ENCODE assay signal across 22 mouse cellular contexts in the genomic region with DNA sequence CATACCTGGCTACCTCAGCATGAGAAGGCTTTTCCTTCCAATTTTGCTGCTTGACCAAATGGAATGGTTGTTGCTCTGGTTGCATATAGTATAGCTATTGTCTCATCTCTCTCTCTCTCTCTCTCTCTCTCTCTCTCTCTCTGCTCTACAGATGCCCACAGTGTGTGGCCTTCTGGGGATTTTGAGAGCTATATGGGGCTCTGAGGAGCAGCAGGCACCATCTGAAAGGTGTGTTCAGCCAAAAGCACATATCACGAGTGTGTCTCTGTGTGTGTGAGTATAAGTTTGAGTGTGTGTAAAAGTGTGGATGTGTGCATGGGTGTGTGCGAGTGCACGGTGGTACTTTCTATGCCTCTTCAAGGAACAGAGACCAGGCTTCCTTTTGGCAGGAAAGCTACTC. TPM values are rescaled to one million over a fixed set of nuclear protein-coding genes. Genes with fewer than 3 reads are reported as not detected.
DNase-seq lines count a peak whose midpoint lies in the region; ATAC-seq lines count a peak whose summit lies in the region.
"Had no signal": no experiment of that assay in that cellular context is flagged by ENCODE, and none has a peak within 500 bp of the region (broad histone marks: within the 10 kb centered on the region; RNA-seq: fewer than 3 reads in every experiment).

No protein-coding gene starts in this region.

- 22% methylated on average over 3 of the region's 3 CpGs for WGBS in midbrain, embryonic 14.5 days

- intact Hi-C loops in heart, postnatal 10 days (cut with DNase I), result no loop called here

- DNase-seq in heart, adult 11 months, result peak; percentile 13
- no peak for DNase-seq in heart, postnatal 10 days
- peak; percentile 30 for DNase-seq in retina, postnatal 1 day
- no peak for DNase-seq in retina, embryonic 14.5 days (ENCODE audit: low spot score)
- DNase-seq in midbrain, embryonic 14.5 days, result no peak
- DNase-seq in thymus, postnatal 4 days, result no peak
- DNase-seq: adrenal gland, postnatal 10 days; cerebellum, adult 11-12 months; cerebellum, adult 9-10 months; gastrocnemius, postnatal 14 days; heart, postnatal 36 days had no signal

- H3K27ac ChIP-seq in midbrain, embryonic 14.5 days (replicated peaks; ENCODE audit: low read depth, low read length), result peak overlapping the region; percentile 68
- H3K27ac ChIP-seq: embryonic facial prominence, embryonic 15.5 days; hindbrain, embryonic 12.5 days; hindbrain, postnatal 0 days had no signal

- peaks cover 39% of the 10 kb centered on the region for H3K27me3 ChIP-seq in midbrain, embryonic 14.5 days (ENCODE audit: control insufficient read depth, insufficient read depth, low read length)

- peaks cover 16% of the 10 kb centered on the region for H3K4me1 ChIP-seq in midbrain, embryonic 14.5 days (ENCODE audit: control insufficient read depth, insufficient read depth, low read length)

- H3K4me3 ChIP-seq in midbrain, embryonic 14.5 days (replicated peaks; ENCODE audit: low read depth, low read length), result 0 out of 2 replicates have a peak overlapping the region, but pooled peaks have one; percentile 13
- H3K4me3 ChIP-seq: embryonic facial prominence, embryonic 15.5 days; heart, embryonic 12.5 days; hindbrain, embryonic 12.5 days had no signal

- no peak for ATAC-seq in midbrain, embryonic 14.5 days (ENCODE audit: low FRiP score, low TSS enrichment)
- ATAC-seq in erythroblast, adult 5-6 weeks (replicated peaks; ENCODE audit: low FRiP score, poor library complexity, severe bottlenecking), result no peak
- ATAC-seq: forebrain, embryonic 16.5 days; hindbrain, postnatal 0 days had no signal

- no peaks in the 10 kb centered on the region for H3K36me3 ChIP-seq in midbrain, embryonic 14.5 days (ENCODE audit: control insufficient read depth, insufficient read depth, low read length)
- H3K36me3 ChIP-seq: embryonic facial prominence, embryonic 15.5 days; heart, embryonic 12.5 days; hindbrain, embryonic 12.5 days had no signal

- peak overlapping the region; percentile 69 for H3K4me2 ChIP-seq in midbrain, embryonic 14.5 days (ENCODE audit: low read length)
- H3K4me2 ChIP-seq: embryonic facial prominence, embryonic 15.5 days; heart, embryonic 12.5 days had no signal

- H3K9ac ChIP-seq in midbrain, embryonic 14.5 days (replicated peaks; ENCODE audit: low read length), result no peak overlapping the region
- H3K9ac ChIP-seq: embryonic facial prominence, embryonic 15.5 days; heart, embryonic 12.5 days; hindbrain, embryonic 12.5 days had no signal

- H3K9me3 ChIP-seq in midbrain, embryonic 14.5 days (ENCODE audit: control insufficient read depth, low read length), result no peaks in the 10 kb centered on the region
- H3K9me3 ChIP-seq: embryonic facial prominence, embryonic 15.5 days; heart, embryonic 12.5 days; hindbrain, embryonic 12.5 days had no signal

RNA-seq across cellular contexts. Expression of a gene that starts 45.9 kb away (rescaled TPM):
- under 1 TPM in 1 of 2 experiments, not detected in 1; 0.07 TPM for total RNA-seq in heart, postnatal 10 days (2021)
- polyA plus RNA-seq in midbrain, embryonic 14.5 days (2014; fragmentation: Nextera tagmentation; extraction: Ambion mirVana), result 3.8 TPM in 2 replicates
- not detected in 2 replicates for total RNA-seq in erythroblast, adult 5-6 weeks (2015; ENCODE audit: low replicate concordance)
- not detected in 2 replicates for total RNA-seq in erythroblast, adult 5-6 weeks (2017; ENCODE audit: low replicate concordance)
- total RNA-seq: adrenal gland, postnatal 10 days; heart, postnatal 36 days; MEL had no signal
- polyA plus RNA-seq: C2C12; embryonic facial prominence, embryonic 15.5 days; forebrain, embryonic 11.5 days; forebrain, embryonic 16.5 days; gonadal fat pad, adult 2 months; heart, embryonic 12.5 days; heart, embryonic 16.5 days had no signal

RNA-seq across cellular contexts. Expression of a gene that starts 48.4 kb away (rescaled TPM):
- 10 to 100 TPM; 20.5 to 23.2 TPM for total RNA-seq in heart, postnatal 10 days (2021)
- polyA plus RNA-seq in midbrain, embryonic 14.5 days (2014; fragmentation: Nextera tagmentation; extraction: Ambion mirVana), result 80.1 and 94.3 TPM in 2 replicates
- total RNA-seq in erythroblast, adult 5-6 weeks (2015; ENCODE audit: low replicate concordance), result 3.8 and 8.4 TPM in 2 replicates
- total RNA-seq in erythroblast, adult 5-6 weeks (2017; ENCODE audit: low replicate concordance), result 7.7 and 10.5 TPM in 2 replicates

Comparison
In these comparisons a context has a peak if more than half of its experiments do, and no peak if none do; other contexts are left out.
1. DNase-seq: peak in heart, adult 11 months (single experiment) and retina, postnatal 1 day (single experiment); none in heart, postnatal 10 days (0 of 2), retina, embryonic 14.5 days (single experiment), midbrain, embryonic 14.5 days (single experiment) and thymus, postnatal 4 days (single experiment).